Mouse (Mus musculus): ENCODE data around the gene Col15a1. TPM values are rescaled to one million over a fixed set of nuclear protein-coding genes. Genes with fewer than 3 reads are reported as not detected.

Gene Col15a1
- 26.5 and 29.1 TPM in 2 replicates for polyA plus RNA-seq (2015; fragmentation: Nextera tagmentation; extraction: Ambion mirVana)

GRCm38 (mm10) chr4:47207969-47208420 lies at the start of gene Col15a1:
Gene Col15a1 (plus strand): TSS chr4:47208161.
- peak; percentile 18 for ATAC-seq (ENCODE audit: low FRiP score, low TSS enrichment)
- WGBS = 0% methylated on average over 32 of the region's 45 CpGs
- Histone ChIP-seq H3K27me3 (ENCODE audit: insufficient read depth, low read length) (peaks cover 44% of the 10 kb centered on the region), H3K4me3 (ENCODE audit: low read length) (peak within 1 kb of the TSS; percentile 53), H3K9ac (replicated peaks; ENCODE audit: low read length) (peak within 1 kb of the TSS; percentile 67), H3K4me1 (ENCODE audit: insufficient read depth, low read length) (peaks cover 18% of the 10 kb centered on the region), H3K9me3 (ENCODE audit: low read length) (no peaks in the 10 kb centered on the region), H3K27ac (ENCODE audit: low read length) (no peak within 1 kb of the TSS), H3K4me2 (replicated peaks; ENCODE audit: low read depth, low read length) (peak within 1 kb of the TSS; percentile 76), H3K36me3 (ENCODE audit: insufficient read depth, low read length) (no peaks in the 10 kb centered on the region)

DNA sequence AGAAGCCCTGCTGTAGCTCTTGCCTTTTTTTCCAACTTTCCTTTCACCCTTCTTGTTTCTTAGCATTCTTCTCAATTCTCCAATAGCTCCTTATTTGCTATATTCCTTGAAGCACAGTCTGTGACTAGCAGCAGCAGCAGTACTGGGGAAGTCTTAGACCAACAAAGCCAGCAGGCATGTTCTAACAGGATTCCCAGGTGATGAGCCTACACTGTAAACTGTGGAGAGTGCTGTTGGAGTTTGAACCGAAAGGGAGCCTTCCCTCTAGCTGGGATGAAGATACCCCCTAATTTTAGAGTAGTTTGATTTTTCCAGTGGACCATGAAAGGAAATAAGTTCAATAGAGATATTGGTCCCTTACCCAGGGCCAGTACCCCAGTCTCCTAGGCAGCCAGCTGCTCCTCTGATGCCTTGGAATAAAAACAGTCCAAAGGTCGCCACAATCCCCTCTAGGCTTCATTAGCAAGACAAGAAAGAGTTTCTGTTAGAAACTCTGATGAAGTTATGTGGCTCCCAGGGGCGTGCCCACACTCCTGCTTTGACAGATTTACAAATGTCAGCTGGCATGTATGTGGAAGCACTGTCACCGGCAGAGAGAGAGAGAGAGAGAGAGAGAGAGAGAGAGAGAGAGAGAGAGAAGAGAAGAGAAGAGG lies 46.7 kb upstream of the Col15a1 start:
- no peak overlapping the region for H3K4me2 ChIP-seq (replicated peaks; ENCODE audit: low read depth, low read length)
- no peaks in the 10 kb centered on the region for H3K27me3 ChIP-seq (ENCODE audit: insufficient read depth, low read length)
- H3K4me1 ChIP-seq (ENCODE audit: insufficient read depth, low read length) = no peaks in the 10 kb centered on the region
- peaks cover 3% of the 10 kb centered on the region; the same call in 1 of the 2 replicates for H3K9me3 ChIP-seq (ENCODE audit: low read length)
- H3K4me3 ChIP-seq (ENCODE audit: low read length) = no peak overlapping the region
- H3K9ac ChIP-seq (replicated peaks; ENCODE audit: low read length) = no peak overlapping the region
- no peaks in the 10 kb centered on the region for H3K36me3 ChIP-seq (ENCODE audit: insufficient read depth, low read length)
- WGBS = 22% methylated on average over 3 of the region's 4 CpGs
- peak overlapping the region; percentile 44; the same call in 1 of the 2 replicates for H3K27ac ChIP-seq (ENCODE audit: low read length)
- no peak; the same call in 1 of the 2 replicates for ATAC-seq (ENCODE audit: low FRiP score, low TSS enrichment)

GRCm38 (mm10) chr4:47161756-47162587 lies 46.0 kb upstream of the Col15a1 start:
- 76% methylated on average over 12 of the region's 12 CpGs for WGBS
- no peak for ATAC-seq (ENCODE audit: low FRiP score, low TSS enrichment)
- Histone ChIP-seq H3K9me3 (ENCODE audit: low read length) (peaks cover 3% of the 10 kb centered on the region; the same call in 1 of the 2 replicates), H3K4me3 (ENCODE audit: low read length) (no peak overlapping the region), H3K27me3 (ENCODE audit: insufficient read depth, low read length) (no peaks in the 10 kb centered on the region), H3K4me2 (replicated peaks; ENCODE audit: low read depth, low read length) (no peak overlapping the region), H3K36me3 (ENCODE audit: insufficient read depth, low read length) (no peaks in the 10 kb centered on the region), H3K9ac (replicated peaks; ENCODE audit: low read length) (no peak overlapping the region), H3K27ac (ENCODE audit: low read length) (no peak overlapping the region), H3K4me1 (ENCODE audit: insufficient read depth, low read length) (no peaks in the 10 kb centered on the region)

DNA sequence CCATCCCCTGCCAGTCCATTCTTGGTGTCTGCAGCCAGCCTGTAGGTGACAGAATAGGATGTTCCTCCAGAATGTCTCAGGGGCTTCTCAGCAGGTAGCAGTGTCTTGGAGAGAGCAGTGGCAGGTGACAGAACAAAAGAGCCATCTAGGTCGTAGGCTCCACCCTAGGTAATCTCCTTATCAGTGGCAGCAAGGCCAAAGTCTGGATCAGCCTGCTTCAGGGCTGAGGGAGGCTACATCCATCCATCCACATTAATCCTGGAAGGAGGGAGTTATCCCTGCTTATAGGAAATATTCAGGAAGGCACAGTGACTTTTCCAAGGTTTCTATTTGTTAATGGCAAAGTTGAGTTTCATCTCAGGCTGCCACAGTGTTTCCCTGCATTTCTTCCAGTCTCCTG lies 35.6 kb upstream of the Col15a1 start:
- Histone ChIP-seq H3K27me3 (ENCODE audit: insufficient read depth, low read length) (no peaks in the 10 kb centered on the region), H3K9ac (replicated peaks; ENCODE audit: low read length) (no peak overlapping the region), H3K4me3 (ENCODE audit: low read length) (no peak overlapping the region), H3K4me1 (ENCODE audit: insufficient read depth, low read length) (0 out of 2 replicates have a peak, but pooled peaks cover 4% of the 10 kb centered on the region), H3K9me3 (ENCODE audit: low read length) (no peaks in the 10 kb centered on the region), H3K4me2 (replicated peaks; ENCODE audit: low read depth, low read length) (no peak overlapping the region), H3K27ac (ENCODE audit: low read length) (no peak overlapping the region), H3K36me3 (ENCODE audit: insufficient read depth, low read length) (no peaks in the 10 kb centered on the region)
- no peak for ATAC-seq (ENCODE audit: low FRiP score, low TSS enrichment)
- 45% methylated on average over 1 of the region's 1 CpGs for WGBS

GRCm38 (mm10) chr4:47177101-47177500 lies 30.9 kb upstream of the Col15a1 start:
- H3K4me1 ChIP-seq (ENCODE audit: insufficient read depth, low read length) = 0 out of 2 replicates have a peak, but pooled peaks cover 4% of the 10 kb centered on the region
- H3K9ac ChIP-seq (replicated peaks; ENCODE audit: low read length) = 0 out of 2 replicates have a peak overlapping the region, but pooled peaks have one; percentile 12
- no peak overlapping the region for H3K4me3 ChIP-seq (ENCODE audit: low read length)
- H3K27me3 ChIP-seq (ENCODE audit: insufficient read depth, low read length) = no peaks in the 10 kb centered on the region
- ATAC-seq (ENCODE audit: low FRiP score, low TSS enrichment) = no peak
- no peak overlapping the region for H3K27ac ChIP-seq (ENCODE audit: low read length)
- H3K9me3 ChIP-seq (ENCODE audit: low read length) = no peaks in the 10 kb centered on the region
- no peak overlapping the region for H3K4me2 ChIP-seq (replicated peaks; ENCODE audit: low read depth, low read length)
- 82% methylated on average over 8 of the region's 8 CpGs for WGBS
- no peaks in the 10 kb centered on the region for H3K36me3 ChIP-seq (ENCODE audit: insufficient read depth, low read length)

GRCm38 (mm10) chr4:47178261-47178961 lies 29.6 kb upstream of the Col15a1 start:
- no peak overlapping the region for H3K4me3 ChIP-seq (ENCODE audit: low read length)
- H3K9ac ChIP-seq (replicated peaks; ENCODE audit: low read length) = no peak overlapping the region
- H3K27me3 ChIP-seq (ENCODE audit: insufficient read depth, low read length) = no peaks in the 10 kb centered on the region
- H3K27ac ChIP-seq (ENCODE audit: low read length) = peak overlapping the region; percentile 74
- H3K9me3 ChIP-seq (ENCODE audit: low read length) = no peaks in the 10 kb centered on the region
- ATAC-seq (ENCODE audit: low FRiP score, low TSS enrichment) = peak; percentile 67; the same call in 1 of the 2 replicates
- 0 out of 2 replicates have a peak, but pooled peaks cover 4% of the 10 kb centered on the region for H3K4me1 ChIP-seq (ENCODE audit: insufficient read depth, low read length)
- no peaks in the 10 kb centered on the region for H3K36me3 ChIP-seq (ENCODE audit: insufficient read depth, low read length)
- WGBS = 67% methylated on average over 8 of the region's 8 CpGs
- H3K4me2 ChIP-seq (replicated peaks; ENCODE audit: low read depth, low read length) = no peak overlapping the region

DNA sequence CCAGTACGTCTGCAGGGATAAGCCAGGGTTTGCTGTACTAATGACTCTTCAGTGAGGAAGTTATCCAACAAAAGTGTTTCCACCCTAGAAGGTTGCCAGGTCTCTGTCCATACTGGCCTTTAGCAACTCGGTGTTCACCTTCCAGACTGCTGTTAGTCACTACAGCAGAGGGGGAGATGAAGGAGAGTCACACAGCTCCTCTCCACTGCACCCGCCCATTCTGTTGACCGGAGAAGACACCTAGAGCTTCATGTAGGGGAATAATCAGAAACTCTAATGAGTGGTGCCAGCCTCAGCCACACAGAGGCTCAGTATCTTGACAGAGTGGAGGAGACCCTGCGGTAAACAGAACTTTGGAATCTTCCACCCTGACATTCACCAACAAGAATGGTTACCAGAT lies 28.4 kb upstream of the Col15a1 start:
- WGBS = 80% methylated on average over 5 of the region's 5 CpGs
- Histone ChIP-seq H3K4me1 (ENCODE audit: insufficient read depth, low read length) (0 out of 2 replicates have a peak, but pooled peaks cover 4% of the 10 kb centered on the region), H3K27me3 (ENCODE audit: insufficient read depth, low read length) (no peaks in the 10 kb centered on the region), H3K27ac (ENCODE audit: low read length) (peak overlapping the region; percentile 74; the same call in 1 of the 2 replicates), H3K36me3 (ENCODE audit: insufficient read depth, low read length) (no peaks in the 10 kb centered on the region), H3K9me3 (ENCODE audit: low read length) (no peaks in the 10 kb centered on the region), H3K4me3 (ENCODE audit: low read length) (no peak overlapping the region), H3K9ac (replicated peaks; ENCODE audit: low read length) (no peak overlapping the region), H3K4me2 (replicated peaks; ENCODE audit: low read depth, low read length) (no peak overlapping the region)
- ATAC-seq (ENCODE audit: low FRiP score, low TSS enrichment) = no peak

GRCm38 (mm10) chr4:47184058-47184661 lies 23.8 kb upstream of the Col15a1 start:
- H3K27ac ChIP-seq (ENCODE audit: low read length) = no peak overlapping the region
- WGBS = 52% methylated on average over 6 of the region's 6 CpGs
- H3K27me3 ChIP-seq (ENCODE audit: insufficient read depth, low read length) = no peaks in the 10 kb centered on the region
- H3K4me3 ChIP-seq (ENCODE audit: low read length) = no peak overlapping the region
- H3K36me3 ChIP-seq (ENCODE audit: insufficient read depth, low read length) = no peaks in the 10 kb centered on the region
- no peak for ATAC-seq (ENCODE audit: low FRiP score, low TSS enrichment)
- H3K9me3 ChIP-seq (ENCODE audit: low read length) = no peaks in the 10 kb centered on the region
- no peak overlapping the region for H3K4me2 ChIP-seq (replicated peaks; ENCODE audit: low read depth, low read length)
- no peak overlapping the region for H3K9ac ChIP-seq (replicated peaks; ENCODE audit: low read length)
- peaks cover 9% of the 10 kb centered on the region; the same call in 1 of the 2 replicates for H3K4me1 ChIP-seq (ENCODE audit: insufficient read depth, low read length)

GRCm38 (mm10) chr4:47186514-47186913 lies 21.4 kb upstream of the Col15a1 start:
- no peak for ATAC-seq (ENCODE audit: low FRiP score, low TSS enrichment)
- Histone ChIP-seq H3K4me2 (replicated peaks; ENCODE audit: low read depth, low read length) (no peak overlapping the region), H3K4me1 (ENCODE audit: insufficient read depth, low read length) (peaks cover 9% of the 10 kb centered on the region; the same call in 1 of the 2 replicates), H3K4me3 (ENCODE audit: low read length) (no peak overlapping the region), H3K9me3 (ENCODE audit: low read length) (no peaks in the 10 kb centered on the region), H3K9ac (replicated peaks; ENCODE audit: low read length) (no peak overlapping the region), H3K36me3 (ENCODE audit: insufficient read depth, low read length) (no peaks in the 10 kb centered on the region), H3K27ac (ENCODE audit: low read length) (no peak overlapping the region), H3K27me3 (ENCODE audit: insufficient read depth, low read length) (no peaks in the 10 kb centered on the region)
- 68% methylated on average over 6 of the region's 6 CpGs for WGBS

Data from kidney, embryonic 16.5 days (tissue).